Mouse (Mus musculus) embryonic stem cell, embryonic (primary cell): Measurements from ENCODE around the gene Gm19426.
"Not testable (repeated sequence)": the region's sequence is repeated elsewhere in the genome, so short reads cannot be mapped to it uniquely, and the experiment has no call there.

Experiments used
- CTCF ChIA-PET, 4 experiments: fragments of 300-600 bp in 2 of 4; fragments of 350-600 bp in 2 of 4; sonication (Branson Sonifier 250); formaldehyde crosslinking; loops; one replicate each; lab custom pipeline; 2022; ENCODE audit warnings: inconsistent platforms in 2 of 4; lab: Charles Lee
- POLR2A ChIA-PET, 4 experiments: fragments of 300-600 bp in 2 of 4; fragments of 350-600 bp in 2 of 4; sonication (Branson Sonifier 250); formaldehyde crosslinking; loops; one replicate each; lab custom pipeline; 2022; ENCODE audit warnings: antibody characterized with exemption in 4 of 4, inconsistent platforms in 1 of 4; lab: Charles Lee

Gene Gm19426

GRCm38 (mm10) chr2:84737451-84737925 is 6.0 kb downstream of the Gm19426 start:
- CTCF ChIA-PET: interaction anchor here in 3 of 4 experiments (0.5 to 5.8 kb wide), 12 partner anchors 21 to 668 kb away, joined by 3 to 47 read pairs (median 4); partner anchors contain the start of gene Ube2l6 (in 3 of the 3)
- POLR2A ChIA-PET: interaction anchor here (0.5 to 23.6 kb wide), 37 partner anchors 5 to 310 kb away, joined by 3 to 679 read pairs (median 6); partner anchors contain the start of genes Clp1 (in 3 of the 4), Serping1 (in 2 of the 4), Slc43a1 (in 2 of the 4) and Ube2l6 (in 2 of the 4)

GRCm38 (mm10) chr2:84736312-84737161 is 6.9 kb downstream of the Gm19426 start:
- ChIA-PET CTCF (interaction anchor here in 3 of 4 experiments (0.6 to 5.8 kb wide), 9 partner anchors 19 to 62 kb away, joined by 3 to 45 read pairs (median 3); partner anchors contain the start of gene Ube2l6 (in 2 of the 3)), POLR2A (interaction anchor here (0.6 to 23.6 kb wide), 47 partner anchors 6 to 311 kb away, joined by 3 to 679 read pairs (median 5); partner anchors contain the start of genes Clp1 (in 4 of the 4), Serping1 (in 3 of the 4), Slc43a1 (in 2 of the 4) and Ube2l6 (in 2 of the 4))

- POLR2A ChIA-PET: interaction anchor here (0.6 to 23.6 kb wide), 32 partner anchors 7 to 133 kb away, joined by 3 to 679 read pairs (median 8); partner anchors contain the start of genes Clp1 (in 4 of the 4), Serping1 (in 2 of the 4), Slc43a1 (in 2 of the 4) and Ube2l6 (in 2 of the 4)
These were observed 8.0 kb downstream of the Gm19426 start for GRCm38 (mm10) chr2:84735346-84735920.

GRCm38 (mm10) chr2:84734919-84735318 is 8.5 kb downstream of the Gm19426 start:
- ChIA-PET CTCF (interaction anchor here in 2 of 4 experiments (0.6 to 1.1 kb wide), 4 partner anchors 22 to 74 kb away, joined by 3 to 5 read pairs (median 3); partner anchors contain the start of gene Ube2l6 (in 1 of the 2)), POLR2A (interaction anchor here in 3 of 4 experiments (0.6 to 23.6 kb wide), 25 partner anchors 7 to 134 kb away, joined by 3 to 679 read pairs (median 6); partner anchors contain the start of genes Clp1 (in 2 of the 3), Serping1 (in 2 of the 3), Ube2l6 (in 2 of the 3) and Gm19426 (in 1 of the 3))

More at GRCm38 (mm10) chr2:84735346-84735920, 8.0 kb downstream of the Gm19426 start:
- CTCF ChIA-PET: interaction anchor here in 3 of 4 experiments (0.6 to 2.3 kb wide), 5 partner anchors 20 to 71 kb away, joined by 3 to 9 read pairs (median 3); partner anchors contain the start of gene Ube2l6 (in 2 of the 3)

- POLR2A ChIA-PET: interaction anchor here in 3 of 4 experiments (0.6 to 23.6 kb wide), 20 partner anchors 8 to 103 kb away, joined by 3 to 679 read pairs (median 11); partner anchors contain the start of genes Clp1 (in 2 of the 3), Serping1 (in 2 of the 3), Ube2l6 (in 2 of the 3) and Gm19426 (in 1 of the 3)
- CTCF ChIA-PET: interaction anchor here in 3 of 4 experiments (0.6 to 1.0 kb wide), 3 partner anchors 64 to 73 kb away, joined by 3 to 6 read pairs (median 5); partner anchors contain the start of gene Ube2l6 (in 2 of the 3)
These were observed 9.0 kb downstream of the Gm19426 start for GRCm38 (mm10) chr2:84734351-84734864.

GRCm38 (mm10) chr2:84733579-84734300 is 9.7 kb downstream of the Gm19426 start, which contains the start of gene Ypel4:
TSS of gene Ypel4 (plus strand) at chr2:84734058.
- CTCF ChIA-PET: interaction anchor here in 2 of 4 experiments (0.6 to 1.0 kb wide), 2 partner anchors 65 kb away, joined by 3 to 6 read pairs; partner anchors contain the start of gene Ube2l6 (in 2 of the 2)
- POLR2A ChIA-PET: interaction anchor here in 3 of 4 experiments (0.6 to 23.6 kb wide), 18 partner anchors 8 to 117 kb away, joined by 3 to 679 read pairs (median 7); partner anchors contain the start of genes Serping1 (in 2 of the 3), Clp1 (in 1 of the 3), Gm19426 (in 1 of the 3) and Slc43a1 (in 1 of the 3)

- POLR2A ChIA-PET: interaction anchor here in 3 of 4 experiments (0.5 to 16.2 kb wide), 8 partner anchors 9 to 116 kb away, joined by 3 to 679 read pairs (median 10); partner anchors contain the start of genes Gm19426 (in 1 of the 3) and Ube2l6 (in 1 of the 3)
- CTCF ChIA-PET: interaction anchor here in 1 of 4 experiments (0.9 kb wide), 1 partner anchor 26 kb away, joined by 3 read pairs; no protein-coding TSS in a partner anchor
These were observed 11.1 kb downstream of the Gm19426 start for GRCm38 (mm10) chr2:84732394-84732793.

- ChIA-PET CTCF (no interaction called here), POLR2A (interaction anchor here in 2 of 4 experiments (0.5 to 8.4 kb wide), 7 partner anchors 10 to 81 kb away, joined by 3 to 112 read pairs (median 4); partner anchors contain the start of genes Gm19426 (in 1 of the 2) and Ube2l6 (in 1 of the 2))
These were observed 12.2 kb downstream of the Gm19426 start for GRCm38 (mm10) chr2:84731206-84731605.

- POLR2A ChIA-PET: not testable (repeated sequence)
These were observed 15.3 kb downstream of the Gm19426 start for GRCm38 (mm10) chr2:84728191-84728590.

GRCm38 (mm10) chr2:84727172-84727858 is 16.1 kb downstream of the Gm19426 start, which contains the start of gene Clp1:
TSS of gene Clp1 (minus strand) at chr2:84727350.
- POLR2A ChIA-PET: interaction anchor here (0.6 to 5.6 kb wide), 56 partner anchors 9 to 246 kb away, joined by 3 to 151 read pairs (median 5); partner anchors contain the start of genes Gm19426 (in 3 of the 4), Gm28635 (in 2 of the 4), Med19 (in 2 of the 4) and Ube2l6 (in 2 of the 4)
- CTCF ChIA-PET: interaction anchor here in 2 of 4 experiments (0.5 to 1.1 kb wide), 3 partner anchors 72 to 161 kb away, joined by 4 to 17 read pairs (median 6); partner anchors contain the start of gene Ube2l6 (in 1 of the 2)

More at GRCm38 (mm10) chr2:84728191-84728590, 15.3 kb downstream of the Gm19426 start:
- CTCF ChIA-PET: not testable (repeated sequence)

GRCm38 (mm10) chr2:84726716-84727115 is 16.7 kb downstream of the Gm19426 start:
- ChIA-PET CTCF (interaction anchor here (0.6 to 1.1 kb wide), 5 partner anchors 72 to 149 kb away, joined by 3 to 6 read pairs (median 3); partner anchors contain the start of gene Ube2l6 (in 2 of the 4)), POLR2A (interaction anchor here (0.6 to 5.6 kb wide), 56 partner anchors 8 to 245 kb away, joined by 3 to 151 read pairs (median 5); partner anchors contain the start of genes Gm19426 (in 3 of the 4), Ube2l6 (in 2 of the 4), Zdhhc5 (in 2 of the 4) and Ctnnd1 (in 1 of the 4))

GRCm38 (mm10) chr2:84725770-84726169 is 17.7 kb downstream of the Gm19426 start:
- POLR2A ChIA-PET: interaction anchor here in 3 of 4 experiments (0.6 to 5.6 kb wide), 22 partner anchors 7 to 245 kb away, joined by 3 to 151 read pairs (median 8); partner anchors contain the start of genes Gm19426 (in 3 of the 3), Gm28635 (in 1 of the 3), Med19 (in 1 of the 3) and Ube2l6 (in 1 of the 3)
- CTCF ChIA-PET: interaction anchor here in 1 of 4 experiments (1.1 kb wide), 1 partner anchor 73 kb away, joined by 3 read pairs; the partner anchor contains the start of gene Ube2l6

- ChIA-PET POLR2A (interaction anchor here in 3 of 4 experiments (0.9 to 5.6 kb wide), 13 partner anchors 7 to 54 kb away, joined by 3 to 151 read pairs (median 4); partner anchors contain the start of genes Gm19426 (in 2 of the 3), Gm28635 (in 2 of the 3) and Med19 (in 2 of the 3)), CTCF (interaction anchor here in 1 of 4 experiments (1.5 kb wide), 1 partner anchor 17 kb away, joined by 4 read pairs; no protein-coding TSS in a partner anchor)
These were observed 19.6 kb downstream of the Gm19426 start for GRCm38 (mm10) chr2:84723856-84724255.

GRCm38 (mm10) chr2:84721182-84721581 is 22.3 kb downstream of the Gm19426 start:
- ChIA-PET CTCF (no interaction called here), POLR2A (interaction anchor here in 1 of 4 experiments (0.7 to 2.6 kb wide), 7 partner anchors 15 to 89 kb away, joined by 3 to 13 read pairs (median 4); no protein-coding TSS in a partner anchor)
